Mouse (Mus musculus): ENCODE measurements at regions not wholly inside any gene's neighbourhood (a gene's known extent, or its start where the extent isn't known, plus 50 kb on each side); places are given as distances from the start of the nearest gene placed in this dataset.

GRCm38 (mm10) chr9:101670111-101670510 is 191.5 kb upstream of the 9630041A04Rik start:
- DNase-seq (ENCODE audit: low read depth, low spot score): no peak

- no peak for DNase-seq (ENCODE audit: low read depth, low spot score)
Observed at GRCm38 (mm10) chr9:101649816-101650215, 211.8 kb upstream of the 9630041A04Rik start.

GRCm38 (mm10) chr9:101641524-101641923 is 220.1 kb upstream of the 9630041A04Rik start:
- no peak for DNase-seq (ENCODE audit: low read depth, low spot score)

- no peak for DNase-seq (ENCODE audit: low read depth, low spot score)
Observed at GRCm38 (mm10) chr9:101640598-101640997, 221.0 kb upstream of the 9630041A04Rik start.

- no peak for DNase-seq (ENCODE audit: low read depth, low spot score)
Observed at GRCm38 (mm10) chr9:101616261-101616660, 245.4 kb upstream of the 9630041A04Rik start.

GRCm38 (mm10) chr9:101615176-101615575 is 246.5 kb upstream of the 9630041A04Rik start:
- DNase-seq (ENCODE audit: low read depth, low spot score): no peak

- DNase-seq (ENCODE audit: low read depth, low spot score): no peak
Observed at GRCm38 (mm10) chr9:101613933-101614332, 247.7 kb upstream of the 9630041A04Rik start.

- DNase-seq (ENCODE audit: low read depth, low spot score): no peak
Observed at GRCm38 (mm10) chr9:101613471-101613870, 248.2 kb upstream of the 9630041A04Rik start.

- DNase-seq (ENCODE audit: low read depth, low spot score): no peak
Observed at GRCm38 (mm10) chr9:101612971-101613370, 248.7 kb upstream of the 9630041A04Rik start.

- no peak for DNase-seq (ENCODE audit: low read depth, low spot score)
Observed at GRCm38 (mm10) chr9:101612571-101612970, 249.1 kb upstream of the 9630041A04Rik start.

GRCm38 (mm10) chr9:101611481-101611880 is 250.2 kb upstream of the 9630041A04Rik start:
- no peak for DNase-seq (ENCODE audit: low read depth, low spot score)

GRCm38 (mm10) chr9:101610806-101611443 is 250.7 kb upstream of the 9630041A04Rik start:
- no peak for DNase-seq (ENCODE audit: low read depth, low spot score)

- DNase-seq (ENCODE audit: low read depth, low spot score): no peak
Observed at GRCm38 (mm10) chr9:101610338-101610737, 251.3 kb upstream of the 9630041A04Rik start.

- no peak for DNase-seq (ENCODE audit: low read depth, low spot score)
Observed at GRCm38 (mm10) chr9:101602799-101603198, 258.8 kb upstream of the 9630041A04Rik start.

GRCm38 (mm10) chr9:101596898-101597297 is 264.7 kb upstream of the 9630041A04Rik start:
- DNase-seq (ENCODE audit: low read depth, low spot score): no peak

- DNase-seq (ENCODE audit: low read depth, low spot score): no peak
Observed at GRCm38 (mm10) chr9:101595101-101595650, 266.5 kb upstream of the 9630041A04Rik start.

GRCm38 (mm10) chr9:101592621-101593020 is 269.0 kb upstream of the 9630041A04Rik start:
- no peak for DNase-seq (ENCODE audit: low read depth, low spot score)

- DNase-seq (ENCODE audit: low read depth, low spot score): no peak
Observed at GRCm38 (mm10) chr9:101591681-101592080, 270.0 kb upstream of the 9630041A04Rik start.

- DNase-seq (ENCODE audit: low read depth, low spot score): no peak
Observed at GRCm38 (mm10) chr9:101590310-101590709, 271.3 kb upstream of the 9630041A04Rik start.

- no peak for DNase-seq (ENCODE audit: low read depth, low spot score)
Observed at GRCm38 (mm10) chr9:101581064-101581463, 280.6 kb upstream of the 9630041A04Rik start.

GRCm38 (mm10) chr9:101570714-101571113 is 290.9 kb upstream of the 9630041A04Rik start:
- DNase-seq (ENCODE audit: low read depth, low spot score): no peak

GRCm38 (mm10) chr9:101563196-101563595 is 298.4 kb upstream of the 9630041A04Rik start:
- no peak for DNase-seq (ENCODE audit: low read depth, low spot score)

GRCm38 (mm10) chr9:101559366-101559765 is 302.3 kb upstream of the 9630041A04Rik start:
- DNase-seq (ENCODE audit: low read depth, low spot score): no peak
